ENCODE assay signal across 17 mouse cellular contexts in genomic region chr2:148023340-148023806, GRCm38 (mm10). TPM values are rescaled to one million over a fixed set of nuclear protein-coding genes. Genes with fewer than 3 reads are reported as not detected.
A peak's percentile ranks its signal among the peaks of the same experiment; 100 is the strongest.
DNase-seq lines count a peak whose midpoint lies in the region; ATAC-seq and TF ChIP-seq lines count a peak whose summit lies in the region.
"Had no signal": no experiment of that assay in that cellular context is flagged by ENCODE, and none has a peak within 500 bp of the region (broad histone marks: within the 10 kb centered on the region; RNA-seq: fewer than 3 reads in every experiment).

No protein-coding gene starts in this region.

- ATAC-seq in forebrain, embryonic 12.5 days (ENCODE audit: low FRiP score), result 0 out of 2 replicates have a peak, but pooled peaks have one; percentile 42
- ATAC-seq in forebrain, embryonic 16.5 days, result no peak
- ATAC-seq in lung, embryonic 15.5 days (ENCODE audit: borderline replicate concordance, extremely low read depth, low FRiP score, low TSS enrichment), result 0 out of 2 replicates have a peak, but pooled peaks have one; percentile 41
- peak; percentile 27; the same call in 1 of the 2 replicates for ATAC-seq in liver, embryonic 14.5 days (ENCODE audit: insufficient read depth)
- ATAC-seq in midbrain, embryonic 14.5 days (ENCODE audit: low FRiP score, low TSS enrichment), result peak; percentile 46; the same call in 1 of the 2 replicates
- no peak for ATAC-seq in activated CD4-positive, CD25-positive, alpha-beta regulatory T cell, adult 4 months
- ATAC-seq: forebrain, embryonic 15.5 days had no signal

- no peak overlapping the region for H3K27ac ChIP-seq in forebrain, embryonic 12.5 days
- H3K27ac ChIP-seq in forebrain, embryonic 16.5 days (ENCODE audit: low read length), result no peak overlapping the region
- H3K27ac ChIP-seq in lung, embryonic 15.5 days, result peak overlapping the region; percentile 73
- no peak overlapping the region for H3K27ac ChIP-seq in liver, embryonic 14.5 days
- H3K27ac ChIP-seq in midbrain, embryonic 14.5 days (replicated peaks; ENCODE audit: low read depth, low read length), result peak overlapping the region; percentile 53
- H3K27ac ChIP-seq: embryonic facial prominence, embryonic 13.5 days; forebrain, embryonic 15.5 days; limb, embryonic 12.5 days had no signal

- no peak overlapping the region for H3K9ac ChIP-seq in forebrain, embryonic 12.5 days
- H3K9ac ChIP-seq in forebrain, embryonic 16.5 days (replicated peaks; ENCODE audit: low read depth, low read length), result no peak overlapping the region
- H3K9ac ChIP-seq in lung, embryonic 15.5 days, result no peak overlapping the region
- H3K9ac ChIP-seq in liver, embryonic 14.5 days (replicated peaks), result no peak overlapping the region
- no peak overlapping the region for H3K9ac ChIP-seq in midbrain, embryonic 14.5 days (replicated peaks; ENCODE audit: low read length)
- H3K9ac ChIP-seq: embryonic facial prominence, embryonic 13.5 days; forebrain, embryonic 15.5 days; limb, embryonic 12.5 days had no signal

- WGBS in forebrain, embryonic 12.5 days, result 3% methylated on average over 12 of the region's 12 CpGs
- 2% methylated on average over 12 of the region's 12 CpGs for WGBS in forebrain, embryonic 16.5 days
- 2% methylated on average over 12 of the region's 12 CpGs for WGBS in lung, embryonic 15.5 days
- 21% methylated on average over 12 of the region's 12 CpGs for WGBS in liver, embryonic 14.5 days (ENCODE audit: insufficient replicate concordance)
- WGBS in midbrain, embryonic 14.5 days, result 1% methylated on average over 12 of the region's 12 CpGs

- H3K9me3 ChIP-seq in forebrain, embryonic 12.5 days, result no peaks in the 10 kb centered on the region
- H3K9me3 ChIP-seq in forebrain, embryonic 16.5 days (ENCODE audit: control insufficient read depth, low read length), result no peaks in the 10 kb centered on the region
- no peaks in the 10 kb centered on the region for H3K9me3 ChIP-seq in lung, embryonic 15.5 days
- H3K9me3 ChIP-seq in liver, embryonic 14.5 days (ENCODE audit: control insufficient read depth, low read length), result no peaks in the 10 kb centered on the region
- no peaks in the 10 kb centered on the region for H3K9me3 ChIP-seq in midbrain, embryonic 14.5 days (ENCODE audit: control insufficient read depth, low read length)
- H3K9me3 ChIP-seq: embryonic facial prominence, embryonic 13.5 days; forebrain, embryonic 15.5 days; limb, embryonic 12.5 days had no signal

- no peak overlapping the region for H3K4me3 ChIP-seq in forebrain, embryonic 12.5 days (replicated peaks)
- no peak overlapping the region for H3K4me3 ChIP-seq in forebrain, embryonic 16.5 days (replicated peaks; ENCODE audit: low read length)
- H3K4me3 ChIP-seq in lung, embryonic 15.5 days, result no peak overlapping the region
- H3K4me3 ChIP-seq in liver, embryonic 14.5 days (ENCODE audit: insufficient read depth in 1 of 2, low read depth in 2 of 2, low read length in 2 of 2), result no peak overlapping the region
- no peak overlapping the region for H3K4me3 ChIP-seq in midbrain, embryonic 14.5 days (replicated peaks; ENCODE audit: low read depth, low read length)
- H3K4me3 ChIP-seq: embryonic facial prominence, embryonic 13.5 days; forebrain, embryonic 15.5 days; limb, embryonic 12.5 days had no signal

- DNase-seq in lung, postnatal 25 days (ENCODE audit: low spot score), result no peak
- DNase-seq in liver, embryonic 14.5 days (ENCODE audit: low read depth in 3 of 3, low spot score in 3 of 3), result no peak
- DNase-seq in midbrain, embryonic 14.5 days, result peak; percentile 46
- no peak for DNase-seq in gastrocnemius, postnatal 36 days
- DNase-seq: cerebellum, adult 2 months; kidney, postnatal 14 days; thymus, adult 2 months had no signal

- peaks cover 93% of the 10 kb centered on the region for H3K27me3 ChIP-seq in forebrain, embryonic 12.5 days
- H3K27me3 ChIP-seq in forebrain, embryonic 16.5 days (replicated peaks; ENCODE audit: control insufficient read depth, insufficient read depth, low read length), result peaks cover 82% of the 10 kb centered on the region
- H3K27me3 ChIP-seq in lung, embryonic 15.5 days, result peaks cover 49% of the 10 kb centered on the region; the same call in 1 of the 2 replicates
- no peaks in the 10 kb centered on the region for H3K27me3 ChIP-seq in liver, embryonic 14.5 days (ENCODE audit: control insufficient read depth, insufficient read depth, low read length)
- peaks cover 96% of the 10 kb centered on the region for H3K27me3 ChIP-seq in midbrain, embryonic 14.5 days (ENCODE audit: control insufficient read depth, insufficient read depth, low read length)

- peaks cover 13% of the 10 kb centered on the region; the same call in 1 of the 2 replicates for H3K4me1 ChIP-seq in forebrain, embryonic 12.5 days
- H3K4me1 ChIP-seq in forebrain, embryonic 16.5 days (replicated peaks; ENCODE audit: control insufficient read depth, insufficient read depth, low read length), result no peaks in the 10 kb centered on the region
- peaks cover 24% of the 10 kb centered on the region; the same call in 1 of the 2 replicates for H3K4me1 ChIP-seq in lung, embryonic 15.5 days
- H3K4me1 ChIP-seq in liver, embryonic 14.5 days (replicated peaks; ENCODE audit: control insufficient read depth in 2 of 2, insufficient read depth in 2 of 2, low read length in 1 of 2), result no peaks in the 10 kb centered on the region
- no peaks in the 10 kb centered on the region for H3K4me1 ChIP-seq in midbrain, embryonic 14.5 days (ENCODE audit: control insufficient read depth, insufficient read depth, low read length)
- H3K4me1 ChIP-seq: embryonic facial prominence, embryonic 13.5 days; limb, embryonic 12.5 days had no signal

- no peak for TF ChIP-seq EP300 in liver, embryonic 14.5 days (IDR thresholded peaks at IDR 0.05; ENCODE audit: low read depth)

- intact Hi-C loops in gastrocnemius, postnatal 36 days (cut with DNase I), result no loop called here

- no peaks in the 10 kb centered on the region for H3K36me3 ChIP-seq in forebrain, embryonic 12.5 days (replicated peaks)
- H3K36me3 ChIP-seq in forebrain, embryonic 16.5 days (ENCODE audit: control insufficient read depth, insufficient read depth), result no peaks in the 10 kb centered on the region
- H3K36me3 ChIP-seq in lung, embryonic 15.5 days, result no peaks in the 10 kb centered on the region
- H3K36me3 ChIP-seq in liver, embryonic 14.5 days (replicated peaks; ENCODE audit: control insufficient read depth, insufficient read depth, low read depth), result no peaks in the 10 kb centered on the region
- H3K36me3 ChIP-seq in midbrain, embryonic 14.5 days (ENCODE audit: control insufficient read depth, insufficient read depth, low read length), result no peaks in the 10 kb centered on the region
- H3K36me3 ChIP-seq: embryonic facial prominence, embryonic 13.5 days; forebrain, embryonic 15.5 days; limb, embryonic 12.5 days had no signal

- no peak overlapping the region for H3K4me2 ChIP-seq in forebrain, embryonic 12.5 days
- no peak overlapping the region for H3K4me2 ChIP-seq in forebrain, embryonic 16.5 days (ENCODE audit: low read length)
- peak overlapping the region; percentile 38 for H3K4me2 ChIP-seq in lung, embryonic 15.5 days
- H3K4me2 ChIP-seq in liver, embryonic 14.5 days (ENCODE audit: low read depth), result peak overlapping the region; percentile 6; the same call in 1 of the 2 replicates
- H3K4me2 ChIP-seq in midbrain, embryonic 14.5 days (ENCODE audit: low read length), result no peak overlapping the region
- H3K4me2 ChIP-seq: embryonic facial prominence, embryonic 13.5 days; forebrain, embryonic 15.5 days; limb, embryonic 12.5 days had no signal

- TF ChIP-seq CTCF in liver, embryonic 14.5 days (IDR thresholded peaks at IDR 0.05; ENCODE audit: low read depth), result no peak

RNA-seq across cellular contexts. Expression of gene Foxa2, which starts 23.4 kb away (rescaled TPM):
- 0.28 and 0.66 TPM in 2 replicates for polyA plus RNA-seq in forebrain, embryonic 12.5 days (2016; fragmentation: Nextera tagmentation; extraction: Ambion mirVana)
- polyA plus RNA-seq in forebrain, embryonic 16.5 days (2015; fragmentation: Nextera tagmentation; extraction: Ambion mirVana), result 0.11 TPM in 1 of 2 replicates, not detected in the other
- 38.4 and 40.6 TPM in 2 replicates for polyA plus RNA-seq in lung, embryonic 15.5 days (2015; fragmentation: Nextera tagmentation; extraction: Ambion mirVana)
- 3.2 and 3.9 TPM in 2 replicates for polyA plus RNA-seq in liver, embryonic 14.5 days (2012; rRNA removed)
- 2.8 and 3.9 TPM in 2 replicates for polyA plus RNA-seq in liver, embryonic 14.5 days (2014; fragmentation: Nextera tagmentation; extraction: Ambion mirVana)
- polyA plus RNA-seq in midbrain, embryonic 14.5 days (2014; fragmentation: Nextera tagmentation; extraction: Ambion mirVana), result 5.1 and 8.1 TPM in 2 replicates
- total RNA-seq in gastrocnemius, postnatal 36 days (2021), result not detected
- not detected for polyA plus RNA-seq in activated CD4-positive, CD25-positive, alpha-beta regulatory T cell, adult 4 months (2017; shearing (Covaris generic))
- total RNA-seq: gastrocnemius, postnatal 4 days; layer of hippocampus, postnatal 25 days; monocyte, adult 5-6 weeks had no signal
- polyA plus RNA-seq: cerebellum, adult 2 months; forebrain, embryonic 15.5 days; limb, embryonic 12.5 days had no signal

Comparison
In these comparisons a context has a peak if more than half of its experiments do, and no peak if none do; other contexts are left out.
1. ATAC-seq: peak in forebrain, embryonic 12.5 days (single experiment), lung, embryonic 15.5 days (single experiment), liver, embryonic 14.5 days (single experiment) and midbrain, embryonic 14.5 days (single experiment); none in forebrain, embryonic 16.5 days (single experiment) and activated CD4-positive, CD25-positive, alpha-beta regulatory T cell, adult 4 months (single experiment).
2. H3K27ac ChIP-seq: peak in lung, embryonic 15.5 days (single experiment) and midbrain, embryonic 14.5 days (single experiment); none in forebrain, embryonic 12.5 days (single experiment), forebrain, embryonic 16.5 days (single experiment) and liver, embryonic 14.5 days (single experiment).
3. H3K4me2 ChIP-seq: peak in lung, embryonic 15.5 days (single experiment) and liver, embryonic 14.5 days (single experiment); none in forebrain, embryonic 12.5 days (single experiment), forebrain, embryonic 16.5 days (single experiment) and midbrain, embryonic 14.5 days (single experiment).